ENCODE assay signal across 13 mouse cellular contexts in the genomic region with DNA sequence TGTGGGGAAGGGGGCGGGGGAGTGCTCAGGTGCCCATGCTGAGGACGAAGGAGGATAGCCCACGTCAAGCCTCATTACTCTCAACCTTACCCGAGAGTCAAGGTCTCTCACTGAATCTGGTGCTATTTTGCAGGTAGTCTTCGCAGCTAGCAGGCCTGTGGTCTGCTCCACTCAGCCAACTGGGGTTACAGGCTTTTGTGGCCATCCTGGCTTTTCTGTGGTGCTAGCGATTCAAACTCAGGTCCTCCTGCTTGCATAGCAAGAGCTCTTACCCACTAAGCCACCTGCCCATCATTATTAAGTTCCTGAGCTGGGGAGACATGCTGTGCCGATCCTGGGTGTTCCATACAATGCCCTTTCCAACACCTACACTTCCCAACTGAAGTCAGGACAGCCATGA. TPM values are rescaled to one million over a fixed set of nuclear protein-coding genes. Genes with fewer than 3 reads are reported as not detected.
DNase-seq lines count a peak whose midpoint lies in the region; ATAC-seq and TF ChIP-seq lines count a peak whose summit lies in the region.
"Had no signal": no experiment of that assay in that cellular context is flagged by ENCODE, and none has a peak within 500 bp of the region (broad histone marks: within the 10 kb centered on the region; RNA-seq: fewer than 3 reads in every experiment).

No protein-coding gene starts in this region.

- no peak overlapping the region for H3K4me3 ChIP-seq in heart, embryonic 10.5 days
- no peak overlapping the region for H3K4me3 ChIP-seq in left cerebral cortex, adult 2 months
- H3K4me3 ChIP-seq in cortical plate, adult 2 months (ENCODE audit: insufficient read depth, low read length): no peak overlapping the region
- no peak overlapping the region for H3K4me3 ChIP-seq in forebrain, embryonic 16.5 days (replicated peaks; ENCODE audit: low read length)
- H3K4me3 ChIP-seq: heart, embryonic 12.5 days; intestine, embryonic 15.5 days; limb, embryonic 12.5 days; megakaryocyte, embryonic 14.5 days had no signal

- peak overlapping the region; percentile 25; the same call in 1 of the 2 replicates for H3K27ac ChIP-seq in heart, embryonic 10.5 days
- peak overlapping the region; percentile 75 for H3K27ac ChIP-seq in left cerebral cortex, adult 2 months
- H3K27ac ChIP-seq in cortical plate, adult 2 months (ENCODE audit: insufficient read depth, low read length): peak overlapping the region; percentile 53; the same call in 1 of the 2 replicates
- peak overlapping the region; percentile 41 for H3K27ac ChIP-seq in forebrain, embryonic 16.5 days (ENCODE audit: low read length)
- H3K27ac ChIP-seq: limb, embryonic 12.5 days had no signal

- H3K9me3 ChIP-seq in heart, embryonic 10.5 days: no peaks in the 10 kb centered on the region
- no peaks in the 10 kb centered on the region for H3K9me3 ChIP-seq in forebrain, embryonic 16.5 days (ENCODE audit: control insufficient read depth, low read length)
- H3K9me3 ChIP-seq: heart, embryonic 12.5 days; intestine, embryonic 15.5 days; limb, embryonic 12.5 days; megakaryocyte, embryonic 14.5 days had no signal

- 83% methylated on average over 7 of the region's 7 CpGs for WGBS in heart, embryonic 10.5 days
- WGBS in forebrain, embryonic 16.5 days: 67% methylated on average over 7 of the region's 7 CpGs

- H3K4me2 ChIP-seq in forebrain, embryonic 16.5 days (ENCODE audit: low read length): no peak overlapping the region
- H3K4me2 ChIP-seq: intestine, embryonic 15.5 days; limb, embryonic 12.5 days had no signal

- intact Hi-C loops in left cerebral cortex, adult 2 months (cut with DNase I): loop anchor here (1.0 kb wide), 1 partner anchor 141 kb away; no protein-coding TSS in a partner anchor
- intact Hi-C loops in left cerebral cortex, postnatal 10 days (cut with DNase I): loop anchor here (1.0 to 5.0 kb wide), 2 partner anchors 55 to 141 kb away; a partner anchor contains a TSS

- no peak for TF ChIP-seq CTCF in left cerebral cortex, adult 2 months (IDR thresholded peaks at IDR 0.05)
- no peak for TF ChIP-seq CTCF in cortical plate, adult 2 months (IDR thresholded peaks at IDR 0.05; ENCODE audit: extremely low read depth, insufficient read depth, low read length)

- peaks cover 30% of the 10 kb centered on the region for H3K4me1 ChIP-seq in heart, embryonic 10.5 days
- H3K4me1 ChIP-seq in cortical plate, adult 2 months (ENCODE audit: control insufficient read depth, insufficient read depth, low read length): peaks cover 24% of the 10 kb centered on the region
- H3K4me1 ChIP-seq in forebrain, embryonic 16.5 days (replicated peaks; ENCODE audit: control insufficient read depth, insufficient read depth, low read length): peaks cover 42% of the 10 kb centered on the region

- H3K27me3 ChIP-seq in heart, embryonic 10.5 days (ENCODE audit: insufficient read depth, poor library complexity, severe bottlenecking): no peaks in the 10 kb centered on the region
- no peaks in the 10 kb centered on the region for H3K27me3 ChIP-seq in forebrain, embryonic 16.5 days (replicated peaks; ENCODE audit: control insufficient read depth, insufficient read depth, low read length)
- H3K27me3 ChIP-seq: heart, embryonic 12.5 days; intestine, embryonic 15.5 days; limb, embryonic 12.5 days; megakaryocyte, embryonic 14.5 days had no signal

- H3K36me3 ChIP-seq in heart, embryonic 10.5 days: no peaks in the 10 kb centered on the region; the same call in 1 of the 2 replicates
- H3K36me3 ChIP-seq in forebrain, embryonic 16.5 days (ENCODE audit: control insufficient read depth, insufficient read depth): no peaks in the 10 kb centered on the region
- H3K36me3 ChIP-seq: heart, embryonic 12.5 days; intestine, embryonic 15.5 days; limb, embryonic 12.5 days had no signal

- no peak for DNase-seq in heart, embryonic 10.5 days (ENCODE audit: low spot score)
- no peak for DNase-seq in heart, postnatal 4 days
- no peak for DNase-seq in left cerebral cortex, adult 2 months (ENCODE audit: extremely low spot score in 1 of 2, low spot score in 2 of 2)
- no peak for DNase-seq in left cerebral cortex, postnatal 10 days (ENCODE audit: extremely low spot score in 1 of 2, low spot score in 2 of 2)
- DNase-seq in adrenal gland, postnatal 14 days: no peak
- DNase-seq: adrenal gland, adult 8-10 months had no signal

- no peak for ATAC-seq in forebrain, embryonic 16.5 days
- no peak for ATAC-seq in megakaryocyte, adult 5-6 weeks (ENCODE audit: poor library complexity, severe bottlenecking)

- no peak overlapping the region for H3K9ac ChIP-seq in forebrain, embryonic 16.5 days (replicated peaks; ENCODE audit: low read depth, low read length)
- H3K9ac ChIP-seq: intestine, embryonic 15.5 days; limb, embryonic 12.5 days had no signal

- TF ChIP-seq POLR2A in cortical plate, adult 2 months (IDR thresholded peaks at IDR 0.05; ENCODE audit: extremely low read depth, insufficient read depth, low read length): no peak

RNA-seq across cellular contexts. Expression of a gene that starts 55.7 kb away (rescaled TPM):
- 37.1 and 62.2 TPM in 2 replicates for polyA plus RNA-seq in heart, embryonic 10.5 days (2016; fragmentation: Nextera tagmentation; extraction: Ambion mirVana)
- total RNA-seq in heart, postnatal 4 days (2021): 10 to 100 TPM; 17.6 to 19.0 TPM
- 100 to 1,000 TPM; 174 to 176 TPM for total RNA-seq in left cerebral cortex, adult 2 months (2021)
- total RNA-seq in left cerebral cortex, postnatal 10 days (2021): 100 to 1,000 TPM; 330 to 354 TPM
- polyA plus RNA-seq in cortical plate, adult 2 months (2012; rRNA removed): 78.7 and 78.9 TPM in 2 replicates
- 186 and 218 TPM in 2 replicates for polyA plus RNA-seq in forebrain, embryonic 16.5 days (2015; fragmentation: Nextera tagmentation; extraction: Ambion mirVana)
- 22.0 and 27.3 TPM in 2 replicates for total RNA-seq in adrenal gland, postnatal 14 days (2021)
- total RNA-seq in megakaryocyte, adult 5-6 weeks (2015): 55.9 and 61.4 TPM in 2 replicates
- total RNA-seq in megakaryocyte, adult 5-6 weeks (2017): 59.8 and 63.4 TPM in 2 replicates

Comparison
In these comparisons a context has a peak if more than half of its experiments do, and no peak if none do; other contexts are left out.
1. H3K27ac ChIP-seq: peak in every context shown above with its lines; median percentile 75 in left cerebral cortex, adult 2 months; 53 in cortical plate, adult 2 months; 41 in forebrain, embryonic 16.5 days; 25 in heart, embryonic 10.5 days.